Mouse (Mus musculus): ENCODE measurements around the gene Timm23. TPM values are rescaled to one million over a fixed set of nuclear protein-coding genes. Genes with fewer than 3 reads are reported as not detected.

The Timm23 gene
- polyA plus RNA-seq, 1 experiment from 2014 or later: 159 TPM

DNA sequence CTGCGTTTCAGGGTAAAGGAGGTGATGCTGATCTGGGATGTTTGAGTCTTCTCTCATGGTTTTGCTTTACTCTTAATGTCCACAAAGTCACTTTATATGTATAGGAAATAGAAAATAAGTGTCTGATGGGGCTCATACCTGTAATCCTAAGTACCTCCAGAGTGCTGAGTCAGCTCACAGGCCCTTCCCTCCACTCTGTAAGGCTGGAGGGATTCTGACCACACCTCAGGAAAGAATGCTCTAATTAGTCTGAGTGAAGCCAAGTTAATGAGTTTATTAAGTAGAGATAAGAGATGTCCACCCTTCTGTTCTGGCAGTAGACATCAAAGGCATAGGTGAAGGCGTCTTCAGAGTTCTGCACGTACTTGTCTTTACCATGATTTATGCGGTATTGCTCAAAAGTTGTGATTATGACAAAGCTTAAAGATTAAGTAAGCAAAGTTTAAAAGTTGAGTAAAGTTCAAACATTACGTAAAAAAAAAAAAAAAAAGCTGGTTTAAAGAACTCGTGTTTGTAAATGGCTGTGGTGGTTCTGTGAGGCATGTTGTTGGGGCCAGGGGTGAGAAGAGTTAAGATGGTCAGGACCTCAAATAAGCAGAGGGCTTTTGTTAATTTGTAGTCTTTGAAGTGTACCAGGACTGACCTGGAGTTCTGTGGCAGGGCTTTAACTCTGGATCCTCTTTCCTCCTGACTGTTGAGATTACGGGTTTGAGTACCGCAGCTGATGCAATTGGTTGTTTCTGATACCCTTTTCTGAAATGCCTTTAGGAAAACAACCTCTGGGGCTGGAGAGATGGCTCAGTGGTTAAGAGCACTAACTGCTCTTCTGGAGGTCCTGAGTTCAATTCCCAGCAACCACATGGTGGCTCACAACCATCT lies 37.3 kb downstream of the Timm23 start:
- Histone ChIP-seq H3K4me3 (replicated peaks) (peak overlapping the region; percentile 70), H3K4me2 (peak overlapping the region; percentile 81), H3K27ac (replicated peaks) (peak overlapping the region; percentile 98), H3K9ac (peak overlapping the region; percentile 4; the same call in 1 of the 2 replicates), H3K27me3 (no peaks in the 10 kb centered on the region), H3K4me1 (replicated peaks) (peaks cover 82% of the 10 kb centered on the region), H3K9me3 (replicated peaks) (no peaks in the 10 kb centered on the region), H3K36me3 (replicated peaks) (peaks cover 1% of the 10 kb centered on the region)
- WGBS (ENCODE audit: insufficient replicate concordance): 49% methylated on average over 8 of the region's 8 CpGs
- ATAC-seq (ENCODE audit: insufficient read depth): no peak

DNA sequence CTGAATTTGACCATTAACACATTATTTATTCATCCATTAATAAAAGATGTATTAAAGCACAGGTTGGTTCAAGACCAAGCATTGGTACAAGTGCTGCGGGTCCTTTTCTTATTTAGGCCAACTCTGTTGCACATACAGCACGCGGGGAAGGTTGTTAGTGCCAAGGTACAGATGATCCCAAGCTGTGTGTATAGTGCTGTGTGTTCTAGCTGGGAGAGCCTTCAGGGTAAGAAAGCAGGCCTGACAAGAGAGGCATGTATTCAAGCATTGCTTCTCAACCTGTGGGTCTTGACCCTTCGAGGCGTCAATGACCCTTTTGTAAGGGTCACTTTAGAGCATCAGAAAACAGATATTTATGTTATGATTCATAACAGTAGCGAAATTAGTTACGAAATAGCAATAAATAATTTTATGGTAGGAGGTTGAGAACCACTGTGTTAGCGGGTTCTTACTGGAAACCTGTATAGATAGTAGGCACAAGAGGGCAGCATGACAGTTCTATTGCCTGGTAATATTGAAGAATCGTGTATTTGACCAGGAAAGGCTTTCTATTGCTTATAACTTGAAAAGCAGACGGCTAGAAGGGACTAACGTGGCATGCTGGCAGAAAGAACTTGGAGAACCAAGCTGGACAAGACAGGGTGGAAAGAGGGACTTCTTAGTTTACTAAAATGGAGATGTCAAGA lies 38.4 kb downstream of the Timm23 start:
- H3K9me3 ChIP-seq (replicated peaks): no peaks in the 10 kb centered on the region
- peak overlapping the region; percentile 98 for H3K27ac ChIP-seq (replicated peaks)
- ATAC-seq (ENCODE audit: insufficient read depth): no peak
- peak overlapping the region; percentile 4; the same call in 1 of the 2 replicates for H3K9ac ChIP-seq
- peak overlapping the region; percentile 81 for H3K4me2 ChIP-seq
- WGBS (ENCODE audit: insufficient replicate concordance): 73% methylated on average over 11 of the region's 11 CpGs
- no peaks in the 10 kb centered on the region for H3K27me3 ChIP-seq
- no peaks in the 10 kb centered on the region; the same call in 1 of the 2 replicates for H3K36me3 ChIP-seq (replicated peaks)
- H3K4me3 ChIP-seq (replicated peaks): no peak overlapping the region
- H3K4me1 ChIP-seq (replicated peaks): peaks cover 86% of the 10 kb centered on the region

- 77% methylated on average over 5 of the region's 5 CpGs for WGBS (ENCODE audit: insufficient replicate concordance)
- no peak for ATAC-seq (ENCODE audit: insufficient read depth)
- Histone ChIP-seq H3K9ac (no peak overlapping the region), H3K27ac (replicated peaks) (peak overlapping the region; percentile 98), H3K4me3 (replicated peaks) (peak overlapping the region; percentile 87; the same call in 1 of the 2 replicates), H3K27me3 (no peaks in the 10 kb centered on the region), H3K4me1 (replicated peaks) (peaks cover 75% of the 10 kb centered on the region), H3K4me2 (peak overlapping the region; percentile 74), H3K9me3 (replicated peaks) (no peaks in the 10 kb centered on the region), H3K36me3 (replicated peaks) (no peaks in the 10 kb centered on the region; the same call in 1 of the 2 replicates)
Measured at GRCm38 (mm10) chr14:32162231-32162630, 39.5 kb downstream of the Timm23 start.

GRCm38 (mm10) chr14:32161090-32161885 lies 40.4 kb downstream of the Timm23 start:
- Histone ChIP-seq H3K27ac (replicated peaks) (peak overlapping the region; percentile 98), H3K4me2 (peak overlapping the region; percentile 74), H3K27me3 (no peaks in the 10 kb centered on the region), H3K4me1 (replicated peaks) (peaks cover 66% of the 10 kb centered on the region), H3K36me3 (replicated peaks) (no peaks in the 10 kb centered on the region; the same call in 1 of the 2 replicates), H3K9ac (peak overlapping the region; percentile 94), H3K4me3 (replicated peaks) (peak overlapping the region; percentile 87), H3K9me3 (replicated peaks) (no peaks in the 10 kb centered on the region)
- peak; percentile 6 for ATAC-seq (ENCODE audit: insufficient read depth)
- 50% methylated on average over 12 of the region's 12 CpGs for WGBS (ENCODE audit: insufficient replicate concordance)

GRCm38 (mm10) chr14:32160563-32160962 lies 41.1 kb downstream of the Timm23 start:
- H3K9ac ChIP-seq: peak overlapping the region; percentile 94
- peaks cover 64% of the 10 kb centered on the region for H3K4me1 ChIP-seq (replicated peaks)
- H3K36me3 ChIP-seq (replicated peaks): no peaks in the 10 kb centered on the region; the same call in 1 of the 2 replicates
- WGBS (ENCODE audit: insufficient replicate concordance): 13% methylated on average over 7 of the region's 7 CpGs
- no peaks in the 10 kb centered on the region for H3K9me3 ChIP-seq (replicated peaks)
- H3K4me2 ChIP-seq: peak overlapping the region; percentile 74
- ATAC-seq (ENCODE audit: insufficient read depth): no peak
- H3K27me3 ChIP-seq: no peaks in the 10 kb centered on the region
- H3K4me3 ChIP-seq (replicated peaks): peak overlapping the region; percentile 87
- peak overlapping the region; percentile 98 for H3K27ac ChIP-seq (replicated peaks)

DNA sequence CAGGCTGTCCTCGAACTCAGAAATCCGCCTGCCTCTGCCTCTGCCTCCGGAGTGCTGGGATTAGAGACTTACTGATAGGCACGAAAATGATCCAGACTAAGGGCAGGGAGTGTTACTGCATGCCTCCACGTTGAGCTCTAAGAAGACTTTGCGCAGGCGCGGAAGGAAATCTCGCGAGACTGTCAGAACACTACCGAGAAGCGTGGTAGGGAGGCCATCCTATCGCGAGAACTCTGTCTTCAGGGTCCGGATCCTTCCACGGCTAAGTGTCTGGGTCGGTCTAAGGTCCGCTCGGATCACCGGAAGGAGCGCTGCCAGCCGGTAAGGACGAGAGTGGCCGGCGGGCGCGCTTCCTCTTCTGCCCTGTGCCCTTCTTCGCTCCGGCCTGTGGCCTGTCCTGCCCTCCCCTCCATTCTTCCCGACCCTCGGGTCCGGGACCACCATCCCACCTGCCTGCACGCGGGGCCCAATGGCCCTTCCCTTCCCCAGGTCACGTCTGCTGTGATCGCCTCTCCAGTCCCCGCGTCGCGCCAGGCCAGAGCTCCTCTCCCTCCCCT lies 41.9 kb downstream of the Timm23 start, which contains the start of gene Ncoa4:
Gene Ncoa4, plus strand, starts transcription at position 176 of the 557 bp plus-strand sequence.
- under 1% methylated on average over 40 of the region's 40 CpGs for WGBS (ENCODE audit: insufficient replicate concordance)

DNA sequence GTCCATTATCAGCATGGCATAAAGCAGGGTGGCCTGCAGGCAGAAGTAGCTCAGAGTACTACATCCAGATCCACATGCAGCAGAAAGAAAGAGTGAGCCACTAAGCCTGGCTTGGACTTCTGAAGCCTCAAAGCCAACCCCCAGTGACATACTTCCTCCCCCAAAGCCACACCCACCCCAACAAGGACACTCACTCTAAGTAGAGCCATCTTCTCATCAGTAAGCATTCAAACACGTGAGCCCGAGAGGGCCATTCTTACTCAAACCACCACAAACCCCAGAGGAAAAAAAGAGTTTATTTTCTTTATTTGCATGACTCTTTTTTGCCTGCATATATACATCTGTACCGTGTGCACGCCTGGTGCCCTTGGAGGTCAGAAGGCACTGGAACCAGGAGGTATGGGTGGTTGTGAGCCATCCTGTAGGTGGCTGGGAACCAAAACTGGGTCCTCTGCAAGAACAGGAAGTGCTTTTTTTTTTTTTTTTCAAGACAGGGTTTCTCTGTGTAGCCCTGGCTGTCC lies 42.5 kb downstream of the Timm23 start:
- no peaks in the 10 kb centered on the region for H3K27me3 ChIP-seq
- H3K9me3 ChIP-seq (replicated peaks): no peaks in the 10 kb centered on the region
- WGBS (ENCODE audit: insufficient replicate concordance): 23% methylated on average over 4 of the region's 4 CpGs
- ATAC-seq (ENCODE audit: insufficient read depth): peak; percentile 6
- peak overlapping the region; percentile 87 for H3K4me3 ChIP-seq (replicated peaks)
- peaks cover 51% of the 10 kb centered on the region for H3K4me1 ChIP-seq (replicated peaks)
- peak overlapping the region; percentile 94; the same call in 1 of the 2 replicates for H3K9ac ChIP-seq
- H3K36me3 ChIP-seq (replicated peaks): no peaks in the 10 kb centered on the region; the same call in 1 of the 2 replicates
- H3K4me2 ChIP-seq: peak overlapping the region; percentile 74
- H3K27ac ChIP-seq (replicated peaks): peak overlapping the region; percentile 98

More for the DNA sequence above, 41.9 kb downstream of the Timm23 start, which contains the start of gene Ncoa4:
- peak; percentile 93 for ATAC-seq (ENCODE audit: insufficient read depth)
- peaks cover 56% of the 10 kb centered on the region for H3K4me1 ChIP-seq (replicated peaks)
- H3K4me3 ChIP-seq (replicated peaks): peak within 1 kb of the TSS; percentile 87
- H3K9me3 ChIP-seq (replicated peaks): no peaks in the 10 kb centered on the region
- H3K27ac ChIP-seq (replicated peaks): peak within 1 kb of the TSS; percentile 98
- peak within 1 kb of the TSS; percentile 94 for H3K9ac ChIP-seq
- no peaks in the 10 kb centered on the region; the same call in 1 of the 2 replicates for H3K36me3 ChIP-seq (replicated peaks)
- H3K27me3 ChIP-seq: no peaks in the 10 kb centered on the region
- H3K4me2 ChIP-seq: peak within 1 kb of the TSS; percentile 74

DNA sequence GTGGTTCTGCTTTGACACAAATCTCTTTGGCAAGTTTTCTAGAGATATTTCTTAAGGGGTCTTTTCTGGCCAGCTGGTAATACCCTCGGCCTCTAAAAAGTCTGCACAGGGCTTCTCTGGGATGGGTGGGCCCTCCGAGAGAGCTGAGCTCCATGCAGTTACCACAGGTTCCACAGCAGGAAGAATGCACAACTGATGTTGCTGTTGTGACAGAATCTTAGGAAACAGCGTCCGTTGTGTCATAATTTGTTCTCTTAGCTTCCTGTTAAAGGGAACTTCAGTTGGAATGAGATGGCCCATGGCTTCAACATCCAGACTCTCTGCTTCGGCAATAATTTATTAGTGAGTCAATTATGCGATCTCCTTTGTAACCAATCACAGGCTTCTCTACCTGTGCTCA lies 46.9 kb downstream of the Timm23 start:
- Histone ChIP-seq H3K4me2 (no peak overlapping the region), H3K36me3 (replicated peaks) (no peaks in the 10 kb centered on the region; the same call in 1 of the 2 replicates), H3K9me3 (replicated peaks) (no peaks in the 10 kb centered on the region), H3K4me1 (replicated peaks) (peaks cover 15% of the 10 kb centered on the region), H3K27me3 (no peaks in the 10 kb centered on the region), H3K27ac (replicated peaks) (no peak overlapping the region), H3K9ac (no peak overlapping the region), H3K4me3 (replicated peaks) (no peak overlapping the region)
- no peak for ATAC-seq (ENCODE audit: insufficient read depth)
- 70% methylated on average over 6 of the region's 6 CpGs for WGBS (ENCODE audit: insufficient replicate concordance)

- H3K27me3 ChIP-seq: no peaks in the 10 kb centered on the region
- no peak overlapping the region for H3K9ac ChIP-seq
- H3K4me3 ChIP-seq (replicated peaks): no peak overlapping the region
- H3K36me3 ChIP-seq (replicated peaks): no peaks in the 10 kb centered on the region
- no peak for ATAC-seq (ENCODE audit: insufficient read depth)
- no peaks in the 10 kb centered on the region for H3K9me3 ChIP-seq (replicated peaks)
- no peak overlapping the region for H3K27ac ChIP-seq (replicated peaks)
- 0 out of 2 replicates have a peak, but pooled peaks cover 2% of the 10 kb centered on the region for H3K4me1 ChIP-seq (replicated peaks)
- H3K4me2 ChIP-seq: no peak overlapping the region
- WGBS (ENCODE audit: insufficient replicate concordance): 86% methylated on average over 2 of the region's 2 CpGs
Measured at GRCm38 (mm10) chr14:32153156-32153555, 48.5 kb downstream of the Timm23 start.
